Mouse (Mus musculus) natural killer cell, adult 2 months (primary cell): ENCODE measurements around the gene Ppp1r21.
A peak's percentile ranks its signal among the peaks of the same experiment; 100 is the strongest.

ENCODE experiments used
- DNase-seq, 2 experiments: peaks; one replicate each; pipeline ENCODE4 v3.0.0; 2022; ENCODE audit warnings: low spot score in 2 of 2

The Ppp1r21 gene

DNA sequence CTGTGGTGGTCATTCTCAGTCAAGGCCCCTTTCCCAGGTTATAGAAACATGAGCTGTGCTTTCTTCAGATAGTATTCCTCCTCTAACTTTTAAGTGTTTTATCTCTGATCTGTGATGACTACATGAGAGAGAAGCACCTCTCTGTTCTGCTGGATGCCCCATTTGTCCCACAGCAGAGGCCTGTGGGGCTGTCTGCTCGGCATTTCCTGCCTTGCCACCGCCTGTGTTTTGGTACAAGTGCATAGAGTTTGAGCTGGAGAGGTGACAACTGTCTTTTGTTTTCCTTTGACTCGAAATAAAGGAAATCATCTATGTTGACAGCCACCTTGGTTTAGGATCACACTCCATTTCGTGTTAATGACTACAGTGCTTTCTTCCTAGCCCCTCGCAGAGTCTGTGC is 44.9 kb downstream of the Ppp1r21 start:
- DNase-seq = no peak

- no peak for DNase-seq
Measured at GRCm38 (mm10) chr17:88578522-88579242, 48.8 kb downstream of the Ppp1r21 start.

- no peak for DNase-seq
Measured at GRCm38 (mm10) chr17:88580556-88580955, 50.6 kb downstream of the Ppp1r21 start.

GRCm38 (mm10) chr17:88581511-88582021 is 51.6 kb downstream of the Ppp1r21 start:
- DNase-seq = peak; percentile 1 to 29

GRCm38 (mm10) chr17:88582999-88583398 is 53.1 kb downstream of the Ppp1r21 start:
- no peak for DNase-seq

DNA sequence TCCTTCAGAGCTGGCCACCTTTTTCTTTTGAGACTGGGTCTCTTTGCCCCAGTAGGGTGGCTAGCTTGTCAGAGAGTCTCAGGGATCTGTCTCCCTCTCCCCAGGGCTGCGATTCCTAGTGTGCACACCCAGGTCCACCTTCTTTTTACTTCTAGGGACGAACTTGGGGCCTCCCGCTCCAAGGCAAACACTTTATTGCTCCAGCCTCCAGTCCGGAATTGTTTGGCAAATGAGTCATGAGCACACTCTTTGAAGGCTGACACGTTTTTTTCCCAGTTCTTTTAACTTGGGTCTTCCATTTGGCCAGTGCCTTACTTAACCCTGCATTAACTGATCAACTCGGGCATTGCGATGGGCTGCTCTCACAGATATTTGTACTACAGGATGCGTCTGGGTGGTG is 53.5 kb downstream of the Ppp1r21 start:
- DNase-seq = no peak

GRCm38 (mm10) chr17:88587371-88587770 is 57.5 kb downstream of the Ppp1r21 start:
- DNase-seq = no peak

DNA sequence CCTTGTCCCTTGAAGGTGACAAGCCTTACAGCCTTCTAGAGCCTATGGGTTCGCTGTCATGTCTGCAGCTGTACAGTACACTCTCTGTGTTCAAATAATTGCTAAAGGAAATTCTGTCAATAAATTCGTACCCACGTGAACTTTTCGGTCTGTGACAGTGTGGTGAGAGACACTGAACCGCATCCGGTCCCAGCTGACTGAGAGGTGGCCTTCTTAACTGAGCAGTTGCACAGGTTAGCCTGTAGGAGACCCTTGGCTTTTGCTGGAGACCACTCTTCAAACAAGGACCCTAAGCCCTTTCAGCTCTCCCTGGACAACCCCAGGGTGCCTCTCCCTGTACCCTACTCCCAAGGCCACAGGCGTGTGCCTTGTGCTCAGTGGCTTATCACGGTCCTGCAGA is 58.3 kb downstream of the Ppp1r21 start:
- DNase-seq = no peak

GRCm38 (mm10) chr17:88590251-88590650 is 60.3 kb downstream of the Ppp1r21 start:
- no peak for DNase-seq

- no peak for DNase-seq
Measured at GRCm38 (mm10) chr17:88595071-88595470, 65.2 kb downstream of the Ppp1r21 start.

DNA sequence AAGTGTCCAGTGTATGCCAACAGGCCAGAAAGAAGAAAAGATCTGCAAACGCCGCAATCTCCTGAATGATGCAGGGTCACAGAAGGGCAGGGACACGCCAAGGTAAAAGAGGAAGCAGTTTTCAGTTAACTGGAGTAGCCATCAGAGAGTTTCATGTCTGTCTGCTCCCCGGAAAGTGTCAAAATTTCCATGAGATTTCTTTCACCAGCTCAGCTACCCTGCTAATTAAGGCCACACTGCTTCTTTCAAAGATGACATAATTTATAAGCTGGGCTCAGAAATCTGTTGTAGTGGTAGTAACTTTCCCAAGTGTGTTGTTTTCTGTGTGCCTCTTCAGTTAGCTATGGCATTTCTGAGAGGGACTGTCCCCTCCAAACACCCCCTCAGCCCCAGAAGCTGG is 66.2 kb downstream of the Ppp1r21 start:
- DNase-seq = no peak

- DNase-seq = peak in 1 of 2 experiments; percentile 51
Measured at GRCm38 (mm10) chr17:88596544-88597221, 66.8 kb downstream of the Ppp1r21 start.

- peak in 1 of 2 experiments; percentile 13 for DNase-seq
Measured at GRCm38 (mm10) chr17:88597222-88598055, 67.5 kb downstream of the Ppp1r21 start, which contains the start of gene Ston1. Gene Ston1, plus strand, starts transcription at chr17:88597684.

DNA sequence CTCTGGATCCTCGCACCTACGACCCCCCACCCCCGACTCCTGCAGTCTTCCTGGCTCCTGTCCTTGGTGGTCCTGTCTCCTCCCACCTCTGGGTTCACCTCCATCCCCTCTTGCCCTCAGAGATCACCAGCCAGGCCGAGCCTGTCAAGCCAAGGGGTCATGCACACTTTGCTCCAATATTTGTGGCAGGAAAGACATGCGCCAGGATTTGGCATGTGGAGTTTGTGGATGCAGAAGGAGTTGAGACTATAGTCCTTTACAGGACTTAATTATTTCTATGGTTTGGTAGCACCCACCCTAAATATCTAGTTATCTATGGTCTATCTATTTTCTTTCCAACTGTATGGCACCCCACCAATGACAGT is 68.1 kb downstream of the Ppp1r21 start:
- no peak for DNase-seq

DNA sequence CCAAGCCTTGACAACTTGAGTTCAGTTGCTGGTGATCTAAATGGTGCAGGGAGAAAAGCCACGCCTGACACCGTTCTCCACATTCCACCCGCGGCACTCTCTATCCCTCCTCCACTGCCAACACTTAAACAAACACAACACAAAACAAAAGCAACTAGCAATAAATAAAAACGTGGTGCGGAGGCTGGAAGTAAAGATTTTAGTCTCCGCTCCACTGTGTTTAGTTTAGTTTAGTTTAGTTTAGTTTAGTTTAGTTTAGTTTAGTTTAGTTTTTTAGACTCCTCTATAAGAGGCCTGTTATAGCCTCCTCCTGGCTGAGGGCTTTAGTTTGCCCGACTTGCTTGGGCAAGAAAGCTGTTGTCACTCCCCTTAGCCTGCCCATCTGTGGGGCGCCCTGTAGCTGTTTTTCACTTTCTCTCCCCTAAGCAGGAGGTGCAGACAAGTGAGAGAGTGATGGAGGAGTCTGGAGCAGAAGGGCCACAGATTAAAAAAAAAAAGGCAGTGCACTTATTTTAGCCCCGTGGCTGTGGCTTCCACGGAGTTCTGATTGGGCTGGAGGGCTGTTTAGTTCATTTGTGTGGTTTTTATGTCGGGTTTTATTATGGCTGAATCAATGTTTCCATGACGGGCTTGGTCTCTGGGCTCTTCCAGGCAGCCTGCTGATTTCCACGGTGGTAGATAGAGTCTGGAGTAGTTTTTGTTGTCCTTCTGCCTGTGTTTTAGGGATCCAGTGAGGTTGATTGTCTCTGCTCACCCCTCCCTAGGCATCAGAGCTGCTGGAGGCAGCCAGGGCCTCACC is 68.9 kb downstream of the Ppp1r21 start:
- DNase-seq = no peak

DNA sequence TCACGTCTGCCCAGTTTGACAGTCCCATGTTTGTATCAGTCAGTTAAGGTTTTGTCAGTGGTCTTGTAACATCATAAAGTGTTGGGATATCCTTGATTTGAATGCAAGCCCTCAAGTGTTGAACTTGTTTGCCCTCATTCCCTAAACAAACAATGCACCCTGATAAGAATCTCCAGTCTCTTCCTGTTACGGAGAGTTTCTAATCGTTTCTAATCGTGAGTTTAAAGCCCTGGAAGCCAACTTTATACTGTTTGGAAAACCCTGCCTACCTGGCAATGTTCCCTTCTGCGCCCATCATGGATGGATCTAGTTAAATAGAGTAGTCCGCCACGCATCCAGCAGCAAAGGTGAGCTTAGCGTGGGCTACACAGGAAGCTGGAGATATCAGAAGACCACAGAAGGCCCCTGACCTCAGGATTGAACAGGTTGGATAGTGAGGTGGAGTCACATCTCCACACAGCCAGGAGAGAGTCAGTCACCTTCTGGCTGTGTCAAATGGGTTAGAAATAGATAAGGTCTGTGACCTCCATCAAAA is 70.6 kb downstream of the Ppp1r21 start:
- DNase-seq = no peak

DNA sequence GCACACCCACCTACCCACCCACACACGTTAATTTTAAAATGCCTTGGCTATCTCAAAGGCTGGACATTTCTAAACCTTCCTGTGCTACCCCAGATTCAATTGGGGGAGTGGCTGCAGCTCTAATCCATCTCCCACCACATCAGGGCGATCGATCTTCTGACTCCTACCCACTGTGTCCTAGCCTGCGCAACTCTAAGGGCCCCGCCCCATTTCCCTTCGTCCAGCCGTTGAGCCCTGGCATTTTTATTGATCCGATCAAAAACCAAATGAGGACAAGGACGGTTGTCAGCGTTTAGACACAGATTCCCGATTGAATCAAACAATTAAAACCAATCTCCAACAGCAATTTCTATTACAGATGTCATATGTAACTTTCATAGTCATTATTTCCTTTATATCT is 74.0 kb downstream of the Ppp1r21 start:
- no peak for DNase-seq

- DNase-seq = no peak
Measured at GRCm38 (mm10) chr17:88606056-88606455, 76.1 kb downstream of the Ppp1r21 start.

DNA sequence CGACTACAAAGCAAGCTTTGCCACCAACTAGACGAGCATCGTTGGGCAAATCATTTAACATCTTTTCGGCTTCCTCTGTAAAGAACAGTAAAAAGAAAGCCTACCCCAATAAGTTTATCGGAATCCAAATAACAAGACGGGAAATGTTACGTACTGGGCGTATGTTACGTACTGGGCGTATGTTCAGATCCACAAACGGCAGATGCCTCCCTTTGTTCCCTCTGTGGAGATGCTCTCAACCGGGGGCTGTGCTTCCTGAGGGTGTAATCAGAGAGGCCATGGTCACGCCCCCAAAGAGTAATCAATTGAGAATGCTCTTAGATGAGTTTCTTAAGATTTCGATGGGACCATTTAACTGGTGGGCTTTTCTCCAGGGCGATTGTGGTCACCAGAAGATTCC is 79.4 kb downstream of the Ppp1r21 start:
- DNase-seq = no peak

DNA sequence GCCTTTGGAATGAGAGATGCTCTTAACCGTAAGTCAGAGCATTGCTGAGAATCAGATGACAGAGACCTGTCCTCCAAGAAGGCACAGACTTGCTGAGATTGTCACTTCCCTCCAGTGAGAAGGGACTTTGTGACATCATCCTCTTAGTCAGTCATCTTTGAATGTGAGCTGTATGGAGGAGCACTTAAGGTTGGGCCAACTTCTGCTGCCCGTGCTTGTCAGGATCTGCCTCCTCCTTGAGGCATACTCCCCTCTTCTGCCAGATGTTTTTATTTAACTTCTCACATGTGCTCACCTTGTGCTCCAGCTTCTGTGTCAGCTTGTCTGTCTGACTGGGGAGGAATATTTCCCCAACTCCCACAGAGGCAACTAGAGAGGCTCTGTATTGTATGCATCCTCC is 81.1 kb downstream of the Ppp1r21 start:
- DNase-seq = no peak

DNA sequence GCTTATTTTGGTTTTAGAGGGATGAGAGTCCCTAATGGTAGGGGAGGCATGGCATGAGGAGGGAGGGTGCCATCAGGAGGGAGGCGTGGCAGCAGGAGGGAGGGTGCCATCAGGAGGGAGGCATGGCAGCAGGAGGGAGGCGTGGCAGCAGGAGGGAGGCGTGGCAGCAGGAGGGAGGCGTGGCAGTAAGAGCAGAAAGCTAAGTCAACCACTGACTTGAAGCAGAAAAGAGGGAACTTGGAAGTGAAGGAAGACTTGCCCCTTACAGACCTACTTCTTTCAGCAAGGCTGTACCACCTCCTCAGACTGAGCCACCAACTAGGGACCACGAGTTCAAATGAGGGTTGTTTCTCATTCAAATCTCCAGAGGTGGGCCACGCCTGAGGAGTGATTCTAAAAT is 83.3 kb downstream of the Ppp1r21 start:
- DNase-seq = no peak
